Mouse (Mus musculus) liver, embryonic 13.5 days (tissue): ENCODE measurements at regions not wholly inside any gene's neighbourhood (a gene's known extent, or its start where the extent isn't known, plus 50 kb on each side); places are given as distances from the start of the nearest gene placed in this dataset.

Source experiments
- ATAC-seq: fragments of 200-750 bp; cut with Nextera tagmentation; 2 replicates; pipeline ENCODE4 v1.8.0; 2017; ENCODE audit warnings: low read depth, mild to moderate bottlenecking, moderate number of reproducible peaks, moderate library complexity
- DNase-seq: peaks from one replicate; pipeline ENCODE4 v3.0.0; 2022
- H3K27ac ChIP-seq: fragments of 300-500 bp; sonication (generic); 2 replicates; pipeline ENCODE4 v1.5.1; 2015; ENCODE audit warnings: moderate library complexity, mild to moderate bottlenecking, inconsistent platforms
- H3K27me3 ChIP-seq: fragments of 300-500 bp; sonication (generic); 2 replicates; pipeline ENCODE4 v1.6.1; 2015; ENCODE audit warnings: mild to moderate bottlenecking, inconsistent platforms
- H3K36me3 ChIP-seq: fragments of 300-500 bp; sonication (generic); 2 replicates; pipeline ENCODE4 v1.6.1; 2015; ENCODE audit warnings: mild to moderate bottlenecking, inconsistent platforms
- H3K4me1 ChIP-seq: fragments of 300-500 bp; sonication (generic); replicated peaks from 2 replicates; pipeline ENCODE4 v1.6.1; 2015; ENCODE audit warnings: inconsistent platforms
- H3K4me2 ChIP-seq: fragments of 300-500 bp; sonication (generic); 2 replicates; pipeline ENCODE4 v1.6.1; 2015; ENCODE audit warnings: inconsistent platforms, mild to moderate bottlenecking, moderate library complexity
- H3K4me3 ChIP-seq: fragments of 300-500 bp; sonication (generic); replicated peaks from 2 replicates; pipeline ENCODE4 v1.5.1; 2015; ENCODE audit warnings: mild to moderate bottlenecking, inconsistent platforms
- H3K9ac ChIP-seq: fragments of 300-500 bp; sonication (generic); 2 replicates; pipeline ENCODE4 v1.6.1; 2015; ENCODE audit warnings: mild to moderate bottlenecking, inconsistent platforms
- H3K9me3 ChIP-seq: fragments of 300-500 bp; sonication (generic); replicated peaks from 2 replicates; pipeline ENCODE4 v1.6.1; 2016; ENCODE audit warnings: inconsistent platforms
- WGBS: fragments of 180-500 bp; shearing (Covaris S2); methylation state at CpG from one replicate; pipeline ENCODE4 v1.1.7; 2015; ENCODE audit not compliant: insufficient replicate concordance; 5-methylcytosine and 5-hydroxymethylcytosine counted together

GRCm38 (mm10) chr16:91174401-91174800 lies 50.9 kb upstream of the Olig2 start:
- Histone ChIP-seq H3K4me3 (no peak overlapping the region), H3K36me3 (no peaks in the 10 kb centered on the region), H3K9ac (no peak overlapping the region), H3K27ac (no peak overlapping the region), H3K4me1 (no peaks in the 10 kb centered on the region), H3K9me3 (no peaks in the 10 kb centered on the region), H3K27me3 (peaks cover 16% of the 10 kb centered on the region), H3K4me2 (no peak overlapping the region)
- no peak for DNase-seq
- WGBS = 58% methylated on average over 4 of the region's 4 CpGs
- ATAC-seq = no peak
